Mouse (Mus musculus) neutrophil, adult 5-6 weeks (primary cell): ENCODE data around the gene Slc12a9. TPM values are rescaled to one million over a fixed set of nuclear protein-coding genes. Genes with fewer than 3 reads are reported as not detected.
"Not testable (repeated sequence)": the region's sequence is repeated elsewhere in the genome, so short reads cannot be mapped to it uniquely, and the experiment has no call there.

ENCODE experiments used
- ATAC-seq: fragments of 151-379, 151-347 bp; 2 replicates; pipeline ENCODE4 v1.8.0; 2017; ENCODE audit warnings: mild to moderate bottlenecking, moderate TSS enrichment; ENCODE audit not compliant: insufficient number of reproducible peaks, poor library complexity, low FRiP score, severe bottlenecking; ENCODE audit errors: extremely low read depth
- total RNA-seq: library from RNA; stranded (forward); fragments of 200-1000 nt; gene quantifications from 2 replicates; pipeline ENCODE4 v1.2.3, GENCODE M21; 2017

Slc12a9 gene
- total RNA-seq, 1 experiment from 2014 or later: 38.5 TPM

DNA sequence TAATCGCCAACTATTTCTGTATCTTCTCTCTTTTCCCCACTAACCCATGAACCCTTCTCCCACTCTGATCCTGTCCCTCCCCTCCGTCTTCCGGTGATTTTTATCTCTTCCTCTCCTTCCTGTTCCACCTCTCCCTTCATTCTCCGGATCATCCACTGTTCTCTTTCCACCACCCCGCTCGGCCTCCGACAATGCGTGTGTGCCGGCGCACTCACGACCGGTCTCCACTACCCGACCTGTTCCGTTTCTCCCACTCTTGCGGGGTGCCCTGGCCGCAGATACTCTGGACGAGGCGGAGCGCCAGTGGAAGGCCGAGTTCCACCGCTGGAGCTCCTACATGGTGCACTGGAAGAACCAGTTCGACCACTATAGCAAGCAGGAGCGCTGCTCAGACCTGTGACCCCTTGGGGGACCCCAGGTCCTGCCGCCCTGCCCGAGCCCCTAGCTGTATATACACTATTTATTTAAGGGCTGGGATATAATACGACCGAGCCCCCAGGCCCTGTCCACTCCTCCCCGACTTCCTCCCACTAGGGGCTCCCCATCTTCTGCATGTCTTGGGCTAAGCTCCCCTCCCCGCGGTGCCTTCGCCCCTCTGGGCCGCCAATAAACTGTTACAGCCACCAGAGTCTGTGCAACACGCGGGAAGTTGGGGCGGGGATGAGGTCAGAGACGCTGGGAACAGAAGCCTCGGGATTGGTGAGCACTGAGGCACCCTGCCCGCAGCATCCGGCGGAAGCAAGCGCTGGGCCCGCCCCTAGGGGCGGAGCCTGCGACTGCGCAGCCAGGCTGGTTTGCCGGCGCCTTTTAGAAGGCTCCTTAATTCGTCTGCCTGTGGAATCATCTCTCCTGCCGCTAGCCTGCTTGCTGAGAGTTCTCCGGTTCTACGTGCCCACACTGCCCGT lies 39.3 kb downstream of the Slc12a9 start, which contains the start of gene Ufsp1:
Gene Ufsp1 (plus strand): TSS at position 791 of the 905 bp plus-strand sequence.
- peak; percentile 85 for ATAC-seq

DNA sequence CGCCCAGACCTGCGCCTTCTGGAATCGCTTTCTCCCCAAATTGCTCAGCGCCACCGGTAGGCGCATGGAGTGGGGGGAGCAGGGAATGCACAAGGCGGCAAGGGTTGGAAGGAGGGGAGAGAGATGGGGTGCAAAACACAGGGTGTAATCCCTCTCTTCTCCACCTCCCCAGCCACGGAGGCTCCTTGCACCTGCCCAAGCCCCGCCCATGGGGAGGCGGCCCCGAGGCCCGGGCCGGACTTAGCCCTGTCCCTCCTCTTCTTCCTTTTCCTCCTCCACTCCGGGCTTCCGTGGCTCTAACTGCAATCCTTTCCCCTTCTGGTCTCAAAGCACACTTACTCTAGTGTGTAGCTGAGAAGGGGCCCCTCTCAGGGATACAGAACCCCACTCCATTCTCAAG lies 40.1 kb downstream of the Slc12a9 start:
- ATAC-seq: peak; percentile 15; the same call in 1 of the 2 replicates

DNA sequence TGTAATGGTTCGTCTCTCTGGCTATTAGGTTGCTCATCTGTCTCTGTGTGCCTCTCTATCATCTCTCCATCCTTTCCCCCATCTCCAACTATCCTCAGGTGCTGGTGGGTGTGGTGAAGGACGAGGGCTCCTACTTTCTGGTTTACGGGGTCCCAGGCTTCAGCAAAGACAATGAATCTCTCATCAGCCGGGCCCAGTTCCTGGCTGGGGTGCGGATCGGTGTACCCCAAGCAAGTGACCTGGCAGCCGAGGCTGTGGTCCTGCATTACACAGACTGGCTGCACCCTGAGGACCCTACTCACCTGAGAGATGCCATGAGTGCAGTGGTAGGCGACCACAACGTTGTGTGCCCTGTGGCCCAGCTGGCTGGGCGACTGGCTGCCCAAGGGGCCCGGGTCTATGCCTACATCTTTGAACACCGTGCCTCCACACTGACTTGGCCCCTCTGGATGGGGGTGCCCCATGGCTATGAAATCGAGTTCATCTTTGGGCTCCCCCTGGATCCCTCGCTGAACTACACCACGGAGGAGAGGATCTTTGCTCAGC lies 41.9 kb downstream of the Slc12a9 start:
- ATAC-seq: no peak

DNA sequence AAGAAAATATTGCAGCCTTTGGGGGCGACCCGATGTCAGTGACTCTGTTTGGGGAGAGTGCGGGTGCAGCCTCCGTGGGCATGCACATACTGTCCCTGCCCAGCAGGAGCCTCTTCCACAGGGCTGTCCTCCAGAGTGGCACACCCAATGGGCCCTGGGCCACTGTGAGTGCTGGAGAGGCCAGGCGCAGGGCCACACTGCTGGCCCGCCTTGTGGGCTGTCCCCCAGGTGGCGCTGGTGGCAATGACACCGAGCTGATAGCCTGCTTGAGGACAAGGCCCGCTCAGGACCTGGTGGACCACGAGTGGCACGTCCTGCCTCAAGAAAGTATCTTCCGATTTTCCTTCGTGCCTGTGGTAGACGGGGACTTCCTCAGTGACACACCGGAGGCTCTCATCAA lies 42.7 kb downstream of the Slc12a9 start:
- ATAC-seq: no peak

DNA sequence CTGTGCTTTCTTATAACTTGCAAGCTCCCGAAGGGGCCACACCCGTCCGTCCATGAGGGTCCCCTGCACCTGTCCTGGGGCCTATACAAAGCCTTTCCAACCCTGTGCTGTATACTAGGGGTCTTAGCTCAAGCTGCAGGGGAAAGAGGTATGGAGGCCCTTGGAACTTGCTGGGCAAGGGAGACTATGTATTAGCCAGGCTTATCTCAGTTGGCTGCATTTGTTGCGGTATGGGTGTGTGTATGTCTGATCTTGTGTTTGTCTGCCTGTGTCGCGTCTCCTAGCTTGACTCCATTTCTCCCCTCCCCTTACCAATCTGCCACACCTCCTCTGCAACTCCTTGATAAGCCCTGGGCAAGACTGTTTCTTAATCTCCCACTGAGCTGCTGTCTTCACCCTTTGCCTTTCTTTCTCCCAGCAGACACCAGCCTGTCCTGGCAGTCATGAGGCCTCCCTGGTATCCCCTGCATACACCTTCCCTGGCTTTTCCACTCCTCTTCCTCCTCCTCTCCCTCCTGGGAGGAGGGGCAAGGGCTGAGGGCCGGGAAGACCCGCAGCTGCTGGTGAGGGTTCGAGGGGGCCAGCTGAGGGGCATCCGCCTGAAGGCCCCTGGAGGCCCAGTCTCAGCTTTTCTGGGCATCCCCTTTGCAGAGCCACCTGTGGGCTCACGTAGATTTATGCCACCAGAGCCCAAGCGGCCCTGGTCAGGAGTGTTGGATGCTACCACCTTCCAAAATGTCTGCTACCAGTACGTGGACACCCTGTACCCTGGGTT lies 43.6 kb downstream of the Slc12a9 start:
- ATAC-seq: no peak

- no peak for ATAC-seq
Measured at GRCm38 (mm10) chr5:137288999-137289470, 44.4 kb downstream of the Slc12a9 start.

GRCm38 (mm10) chr5:137287953-137288743 lies 45.2 kb downstream of the Slc12a9 start:
- no peak for ATAC-seq

- no peak for ATAC-seq
Measured at GRCm38 (mm10) chr5:137287032-137287952, 46.1 kb downstream of the Slc12a9 start, which contains the start of gene Ache. Gene Ache (plus strand): TSS chr5:137287519.

GRCm38 (mm10) chr5:137286655-137287031 lies 46.8 kb downstream of the Slc12a9 start:
- peak; percentile 83 for ATAC-seq

GRCm38 (mm10) chr5:137285986-137286385 lies 47.4 kb downstream of the Slc12a9 start:
- no peak for ATAC-seq

- ATAC-seq: 0 out of 2 replicates have a peak, but pooled peaks have one; percentile 16
Measured at GRCm38 (mm10) chr5:137285045-137285444, 48.4 kb downstream of the Slc12a9 start.

GRCm38 (mm10) chr5:137284411-137284810 lies 49.0 kb downstream of the Slc12a9 start:
- not testable (repeated sequence) for ATAC-seq

- peak; percentile 18; the same call in 1 of the 2 replicates for ATAC-seq
Measured at GRCm38 (mm10) chr5:137277360-137278342, 55.7 kb downstream of the Slc12a9 start.

- ATAC-seq: 0 out of 2 replicates have a peak, but pooled peaks have one; percentile 2
Measured at GRCm38 (mm10) chr5:137268131-137268910, 65.1 kb downstream of the Slc12a9 start.

DNA sequence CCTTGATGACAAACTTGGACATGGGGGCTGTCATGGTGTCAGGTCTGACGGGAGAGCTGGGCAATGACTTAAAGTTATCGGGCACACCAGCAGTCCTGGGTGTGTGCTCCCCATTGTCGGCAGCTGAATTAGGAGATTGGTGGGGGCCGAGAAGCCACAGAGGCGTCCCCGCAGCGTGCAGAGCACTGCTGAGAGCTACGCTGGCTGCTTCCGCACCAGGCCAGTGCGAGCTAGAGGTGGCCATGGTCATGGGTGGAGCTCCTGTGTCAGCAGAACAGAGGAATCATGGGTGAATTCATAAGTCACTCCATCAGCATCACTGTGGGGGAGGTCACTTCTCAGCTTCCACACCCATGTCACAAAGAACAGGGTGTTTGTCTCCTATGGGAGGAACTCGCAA lies 68.6 kb downstream of the Slc12a9 start:
- peak; percentile 14; the same call in 1 of the 2 replicates for ATAC-seq
